Mouse (Mus musculus) bone marrow macrophage, adult 2 months (primary cell): ENCODE data around the gene Gm826. TPM values are rescaled to one million over a fixed set of nuclear protein-coding genes. Genes with fewer than 3 reads are reported as not detected.
A peak's percentile ranks its signal among the peaks of the same experiment; 100 is the strongest.

Source experiments
- H3K27ac ChIP-seq: 2 replicates; pipeline ENCODE4 v1.5.1; 2012; ENCODE audit warnings: low read depth, low read length; ENCODE audit not compliant: insufficient read depth
- H3K4me1 ChIP-seq: 2 replicates; pipeline ENCODE4 v1.6.1; 2012; ENCODE audit warnings: low read length; ENCODE audit not compliant: control insufficient read depth, insufficient read depth
- H3K4me3 ChIP-seq: 2 replicates; pipeline ENCODE4 v1.5.1; 2012; ENCODE audit warnings: mild to moderate bottlenecking, low read length, moderate library complexity; ENCODE audit not compliant: insufficient read depth
- CTCF ChIP-seq: IDR thresholded peaks from 2 replicates; pipeline ENCODE4 v1.5.1; 2012; ENCODE audit warnings: low read depth, mild to moderate bottlenecking, low read length, moderate library complexity
- POLR2A ChIP-seq: IDR thresholded peaks from 2 replicates; pipeline ENCODE4 v1.6.1; 2012; ENCODE audit warnings: mild to moderate bottlenecking, low read depth, low read length, borderline replicate concordance
- polyA plus RNA-seq: library from polyadenylated mRNA; stranded (reverse); fragments of >200 nt; gene quantifications from 2 replicates; pipeline ENCODE4 v1.2.4, GENCODE M21; 2012; ENCODE audit not compliant: missing spikeins, insufficient read depth, insufficient read length

Gene Gm826
- polyA plus RNA-seq, 1 experiment: not detected

DNA sequence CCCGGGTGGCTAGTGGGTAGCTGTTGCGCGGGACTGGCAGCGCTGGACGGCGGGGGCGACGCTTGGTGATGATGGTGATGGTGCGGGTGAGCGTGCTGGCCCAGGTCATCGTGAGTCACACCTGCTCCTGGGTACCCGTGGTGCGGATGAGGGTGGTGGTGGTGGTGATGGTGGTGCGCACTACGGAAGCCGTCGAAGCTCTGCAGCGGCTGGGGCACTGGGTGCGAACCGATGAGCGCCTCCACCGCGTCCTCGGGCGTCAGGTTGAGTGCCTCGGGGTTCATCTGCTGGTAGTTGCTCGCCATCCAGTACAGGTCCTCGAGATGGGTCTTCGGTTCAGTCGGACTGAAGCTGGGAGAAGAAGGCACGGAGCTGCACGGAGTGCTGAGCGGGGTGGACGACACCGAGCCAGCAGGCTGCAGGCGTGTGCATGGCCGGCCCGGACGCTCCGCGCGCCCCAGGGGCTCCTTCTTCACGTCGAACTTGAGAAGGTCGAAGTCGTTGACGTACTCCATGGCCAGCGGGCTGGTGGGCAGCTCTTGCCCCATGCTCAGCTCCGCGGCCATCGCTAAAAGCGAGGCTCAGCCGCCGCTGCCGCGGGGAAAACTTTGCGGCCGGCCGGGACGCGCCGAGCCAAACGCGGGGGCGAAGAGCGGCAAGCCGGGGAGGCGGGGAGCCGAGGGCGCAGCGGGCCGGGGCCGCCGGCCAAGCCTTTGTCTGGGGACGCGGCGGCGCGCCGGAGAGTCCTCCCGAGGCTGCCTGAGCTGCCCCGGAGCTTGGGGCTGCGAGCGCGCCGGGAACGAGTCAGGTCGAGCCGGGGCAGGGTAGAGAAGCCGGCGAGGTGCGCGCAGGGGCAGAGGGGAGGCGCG lies 32.4 kb upstream of the Gm826 start:
- peak overlapping the region; percentile 57 for H3K27ac ChIP-seq
- TF ChIP-seq POLR2A (no peak), CTCF (no peak)
- peak overlapping the region; percentile 85 for H3K4me3 ChIP-seq
- H3K4me1 ChIP-seq: peaks cover 13% of the 10 kb centered on the region

DNA sequence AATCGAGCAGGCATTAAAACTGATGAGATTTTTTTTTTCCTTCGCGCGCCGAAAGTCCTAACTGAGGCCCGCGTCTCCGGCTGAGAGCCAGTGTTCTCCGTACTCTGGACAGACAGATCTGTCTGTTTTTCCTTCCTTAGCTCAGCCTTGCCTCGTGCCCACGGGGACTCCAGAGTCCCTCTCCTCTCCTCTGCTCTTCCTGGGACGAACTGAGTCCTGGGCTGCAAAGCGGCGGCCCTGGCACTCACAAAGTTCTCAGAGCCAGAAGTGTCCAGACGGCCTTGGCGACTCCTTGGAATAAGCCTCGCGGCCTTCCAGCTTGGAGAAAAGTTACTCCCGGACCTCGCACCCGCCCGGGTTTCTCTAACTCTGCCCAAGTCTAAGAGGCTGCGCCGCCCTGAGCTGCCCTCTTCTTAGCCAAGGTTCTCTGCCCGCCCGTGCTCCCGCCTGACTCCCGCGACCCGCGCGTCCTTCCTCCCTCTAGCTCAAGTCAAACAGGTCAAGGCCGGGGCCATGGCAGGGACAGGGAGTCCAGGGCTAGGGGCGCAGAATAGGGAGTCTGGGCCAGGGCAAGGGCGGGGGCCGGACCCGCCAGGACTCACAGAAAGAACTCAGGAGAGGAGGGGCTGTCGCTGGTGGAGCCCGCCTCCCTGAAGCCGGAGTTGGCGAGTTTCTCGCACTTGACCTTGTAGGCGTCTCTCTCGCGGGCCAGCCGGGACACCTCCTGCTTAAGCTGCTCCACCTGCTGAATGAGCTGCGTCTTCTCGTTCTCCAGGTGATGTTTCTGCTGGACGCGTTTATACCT lies 31.3 kb upstream of the Gm826 start:
- Histone ChIP-seq H3K27ac (no peak overlapping the region; the same call in 1 of the 2 replicates), H3K4me3 (peak overlapping the region; percentile 85), H3K4me1 (peaks cover 19% of the 10 kb centered on the region)
- no peak for TF ChIP-seq POLR2A
- TF ChIP-seq CTCF: no peak

DNA sequence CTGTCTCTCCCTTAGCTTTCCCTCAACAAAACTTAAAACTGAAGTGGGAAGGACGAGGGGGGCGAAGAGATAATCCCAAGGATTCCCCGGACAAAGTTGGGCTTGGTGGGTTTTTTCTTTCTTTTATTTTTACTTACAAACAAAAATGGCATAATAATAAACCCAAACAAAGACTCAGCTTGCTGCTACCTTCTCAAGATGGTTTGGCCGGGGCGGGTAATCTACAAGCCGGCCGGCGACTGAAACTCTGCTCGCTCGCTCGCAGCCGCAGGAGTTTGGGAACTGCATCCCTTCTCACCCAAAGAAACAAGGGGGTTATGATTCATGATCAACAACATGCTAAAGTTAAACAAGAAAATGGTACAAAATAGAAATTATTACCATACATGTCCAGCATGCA lies 30.7 kb upstream of the Gm826 start:
- TF ChIP-seq POLR2A (no peak), CTCF (no peak)
- H3K4me1 ChIP-seq: peaks cover 24% of the 10 kb centered on the region
- peak overlapping the region; percentile 85 for H3K4me3 ChIP-seq
- H3K27ac ChIP-seq: no peak overlapping the region

DNA sequence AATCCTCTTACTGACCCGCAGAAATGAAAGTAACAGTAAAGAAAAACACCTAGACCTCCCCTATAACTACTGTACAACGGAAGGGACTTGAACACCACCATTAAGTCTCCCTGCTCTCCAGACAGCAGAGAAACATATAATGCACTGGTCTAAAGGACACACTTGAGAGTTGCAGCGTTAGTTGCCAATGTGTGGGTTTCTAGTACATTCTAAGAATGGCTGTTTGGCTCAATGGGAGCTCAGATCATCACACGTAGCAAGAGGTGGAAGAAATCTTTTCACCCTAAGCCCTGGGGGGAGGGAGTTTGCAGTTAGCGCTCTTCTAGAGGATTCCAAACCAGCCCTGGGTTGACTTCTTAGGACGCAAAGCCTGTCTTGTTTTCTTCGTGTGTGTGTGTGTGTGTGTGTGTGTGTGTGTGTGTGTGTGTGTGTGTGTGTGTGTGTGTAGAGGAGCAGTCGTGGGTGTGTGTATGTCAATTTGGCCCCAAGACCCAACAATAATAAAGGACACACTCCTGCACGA lies 30.2 kb upstream of the Gm826 start:
- H3K27ac ChIP-seq: no peak overlapping the region

DNA sequence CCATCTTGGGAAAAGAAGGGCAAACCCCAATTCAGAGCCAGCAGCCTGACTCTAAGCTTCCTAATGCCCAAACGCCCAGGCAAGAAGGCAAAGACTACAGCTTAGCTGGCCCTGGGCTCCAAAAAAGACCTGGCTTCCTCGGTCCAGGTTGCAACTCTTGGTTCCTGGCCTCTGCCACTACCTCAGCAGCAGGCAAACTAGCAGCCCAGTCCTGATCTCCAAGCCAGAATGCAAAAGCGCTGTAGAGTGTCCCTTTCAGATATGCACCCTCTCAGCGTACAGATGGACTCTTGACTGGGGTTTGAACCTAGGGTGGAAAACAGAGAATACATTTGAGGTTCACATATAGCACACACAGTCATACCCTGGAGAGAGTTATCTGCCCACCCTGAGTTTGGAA lies 29.2 kb upstream of the Gm826 start:
- TF ChIP-seq CTCF (no peak), POLR2A (no peak)
- Histone ChIP-seq H3K4me3 (no peak overlapping the region), H3K27ac (no peak overlapping the region), H3K4me1 (peaks cover 24% of the 10 kb centered on the region)

More for the DNA sequence above, 30.2 kb upstream of the Gm826 start:
- no peak for TF ChIP-seq CTCF
- no peak for TF ChIP-seq POLR2A
- Histone ChIP-seq H3K4me1 (peaks cover 24% of the 10 kb centered on the region), H3K4me3 (peak overlapping the region; percentile 85)

DNA sequence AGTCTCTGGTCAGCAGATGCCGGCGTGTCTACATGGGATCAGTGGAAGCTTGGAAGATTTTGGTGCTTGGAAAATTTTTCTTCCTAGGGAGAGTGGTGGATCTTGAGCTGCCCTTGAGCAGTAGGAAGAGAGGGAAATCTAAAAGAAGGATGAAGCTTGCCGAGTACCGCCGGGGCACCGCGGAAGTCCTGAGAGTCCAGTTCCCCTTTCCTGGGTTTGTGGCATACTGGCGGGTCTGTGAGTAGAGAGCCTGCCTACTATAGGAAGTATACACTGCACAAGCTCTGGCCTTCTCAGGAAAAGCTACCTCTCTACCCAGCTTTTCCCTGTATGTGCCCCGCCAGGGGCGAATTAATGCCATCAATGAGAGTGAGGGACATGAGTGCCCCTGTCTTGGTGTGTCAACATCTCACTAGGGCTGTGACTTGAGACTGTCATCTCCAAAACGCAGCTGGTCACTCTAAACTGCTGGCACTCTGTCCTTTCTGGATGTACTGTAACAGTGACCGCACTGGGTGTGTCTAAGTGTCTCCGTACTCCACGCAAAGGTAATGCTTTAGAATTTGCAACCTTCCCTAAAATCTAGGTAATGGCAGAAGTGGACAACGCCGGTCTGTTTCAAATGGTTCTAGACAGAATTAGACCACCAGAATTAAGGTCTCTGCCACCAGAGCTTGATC lies 27.6 kb upstream of the Gm826 start:
- H3K4me3 ChIP-seq: peak overlapping the region; percentile 62
- H3K27ac ChIP-seq: peak overlapping the region; percentile 57
- H3K4me1 ChIP-seq: peaks cover 24% of the 10 kb centered on the region
- TF ChIP-seq POLR2A: no peak
- no peak for TF ChIP-seq CTCF

DNA sequence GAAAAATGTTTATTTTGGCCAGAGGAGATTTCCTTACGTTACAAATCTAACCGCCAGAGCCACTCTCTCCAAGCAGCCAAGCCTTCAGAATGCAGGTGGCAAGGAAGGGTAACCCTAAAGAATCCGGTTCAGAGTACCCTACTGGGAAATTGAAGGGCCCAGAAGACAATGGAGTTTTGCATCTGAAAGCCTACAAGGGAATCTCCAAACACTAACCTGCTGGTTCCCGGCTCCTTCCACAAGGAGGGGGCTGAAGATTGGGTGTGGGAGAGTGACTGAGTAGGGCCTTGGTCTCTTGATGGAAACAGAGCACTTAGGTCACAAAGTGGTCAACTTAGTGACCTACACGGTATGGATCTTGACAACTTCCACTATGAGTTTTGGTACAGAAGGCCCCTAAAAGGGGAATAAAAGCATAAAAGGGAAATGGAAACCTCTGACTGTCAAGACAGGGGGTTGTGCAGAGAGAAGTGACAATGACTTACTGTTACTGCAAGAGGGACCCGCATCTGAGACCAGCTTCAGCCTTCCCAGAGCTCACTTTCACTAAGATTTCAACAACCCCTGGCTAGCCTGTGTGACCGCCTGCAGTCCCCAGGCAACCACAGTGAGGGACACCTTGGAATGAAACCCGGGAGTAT lies 26.4 kb upstream of the Gm826 start:
- H3K4me3 ChIP-seq: peak overlapping the region; percentile 62
- peaks cover 24% of the 10 kb centered on the region for H3K4me1 ChIP-seq
- TF ChIP-seq CTCF (no peak), POLR2A (no peak)
- peak overlapping the region; percentile 5; the same call in 1 of the 2 replicates for H3K27ac ChIP-seq

DNA sequence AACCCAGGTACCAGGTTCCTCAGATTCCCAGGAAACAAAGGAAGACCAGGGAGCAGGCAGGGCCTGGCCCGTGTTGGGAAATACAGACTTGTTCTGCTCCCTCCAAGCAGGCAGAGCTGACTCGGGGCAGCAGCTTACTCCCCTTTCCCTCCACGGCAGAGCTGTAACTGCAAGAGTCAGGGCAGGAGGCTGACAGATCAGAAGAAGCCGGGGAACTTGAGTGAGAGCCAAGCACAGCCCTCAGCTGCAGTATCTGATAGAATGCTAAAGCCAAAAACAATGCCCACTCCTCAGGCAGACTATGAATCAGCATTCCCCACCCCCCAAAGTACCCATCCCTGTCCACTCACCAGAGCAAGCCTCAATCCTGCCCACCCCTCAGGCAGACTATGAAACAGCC lies 24.9 kb upstream of the Gm826 start:
- TF ChIP-seq POLR2A: no peak
- TF ChIP-seq CTCF: no peak
- no peak overlapping the region for H3K4me3 ChIP-seq
- H3K4me1 ChIP-seq: peaks cover 25% of the 10 kb centered on the region
- H3K27ac ChIP-seq: no peak overlapping the region

DNA sequence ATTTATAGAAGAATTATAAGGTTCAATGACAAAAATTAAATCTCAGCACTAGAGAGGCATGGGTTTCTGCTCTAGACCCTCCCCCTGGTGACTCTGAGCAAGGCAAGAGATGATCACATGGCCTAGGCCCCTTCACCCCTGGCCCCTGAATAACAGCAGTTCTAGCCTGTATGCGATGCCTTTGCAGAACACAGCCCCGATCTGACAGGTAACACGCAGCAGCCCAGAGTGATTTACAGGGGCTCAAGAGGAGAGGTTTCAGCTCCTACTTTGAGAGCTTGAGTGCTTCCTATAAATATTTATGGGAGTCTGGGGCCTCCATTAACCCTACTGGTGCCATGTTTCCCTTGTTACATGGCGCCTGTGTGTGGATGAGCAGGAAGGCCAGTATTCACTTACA lies 23.5 kb upstream of the Gm826 start:
- TF ChIP-seq CTCF (no peak), POLR2A (no peak)
- Histone ChIP-seq H3K4me1 (peaks cover 28% of the 10 kb centered on the region), H3K4me3 (no peak overlapping the region), H3K27ac (no peak overlapping the region)
